Mouse (Mus musculus): Measurements from ENCODE around the gene Pof1b.

Pof1b gene

GRCm38 (mm10) chrX:112698508-112698907 is at the start of gene Pof1b:
Pof1b (minus strand) TSS chrX:112698651.
- no peak for DNase-seq

- DNase-seq, result no peak
These were observed 18.1 kb upstream of the Pof1b start for GRCm38 (mm10) chrX:112716587-112716986.

GRCm38 (mm10) chrX:112694392-112694791 is 4.1 kb downstream of the Pof1b start:
- DNase-seq, result no peak

- no peak for DNase-seq
These were observed 17.8 kb downstream of the Pof1b start for GRCm38 (mm10) chrX:112680605-112681004.

GRCm38 (mm10) chrX:112675525-112675924 is 22.9 kb downstream of the Pof1b start:
- DNase-seq, result no peak

GRCm38 (mm10) chrX:112601306-112602120 is 96.9 kb downstream of the Pof1b start:
- no peak for DNase-seq

- peak in 1 of 2 experiments; percentile 4 for DNase-seq
These were observed 97.7 kb downstream of the Pof1b start, which contains the start of gene Zfp711 for GRCm38 (mm10) chrX:112600511-112601305. Zfp711 (plus strand) TSS chrX:112600526.

All from spleen, adult 18-20 months (tissue).